Mouse (Mus musculus): ENCODE measurements at regions not wholly inside any gene's neighbourhood (a gene's known extent, or its start where the extent isn't known, plus 50 kb on each side); places are given as distances from the start of the nearest gene placed in this dataset.

DNA sequence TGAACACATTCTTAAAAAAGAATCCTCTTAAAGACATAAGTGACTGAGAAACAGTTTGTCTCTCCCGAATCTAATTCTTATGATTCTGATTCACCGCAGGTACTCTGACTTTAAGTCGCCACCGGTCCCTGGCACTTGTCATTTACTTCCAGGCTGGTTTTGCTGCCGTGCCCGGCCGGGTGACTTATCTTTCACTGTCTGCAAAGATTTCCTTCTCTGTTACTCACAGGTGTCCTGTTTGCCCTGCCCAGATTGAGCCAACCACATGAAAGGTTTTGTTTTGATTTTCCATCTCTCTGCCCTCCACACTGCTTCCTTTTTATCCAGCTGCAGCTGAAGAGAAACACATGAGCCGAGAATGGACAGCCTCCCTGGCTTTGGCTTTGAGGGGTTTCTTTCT, 50.5 kb upstream of the Ssr3 start:
- H3K9ac ChIP-seq (ENCODE audit: insufficient read depth, low read depth, low read length, poor library complexity, severe bottlenecking): no peak overlapping the region
- DNase-seq (ENCODE audit: low read depth, low spot score): no peak
- H3K9me3 ChIP-seq (ENCODE audit: control insufficient read depth, insufficient read depth, low read depth, low read length): no peaks in the 10 kb centered on the region
- H3K4me3 ChIP-seq (ENCODE audit: insufficient read depth in 1 of 2, low read depth in 1 of 2, low read length in 2 of 2, poor library complexity in 1 of 2, severe bottlenecking in 1 of 2): no peak overlapping the region
- TF ChIP-seq ZNF384 (IDR thresholded peaks at IDR 0.05; ENCODE audit: low read depth, low read length) (no peak), MAFK (IDR thresholded peaks at IDR 0.05; ENCODE audit: insufficient read depth, low read depth, low read length) (no peak), CHD2 (IDR thresholded peaks at IDR 0.05; ENCODE audit: low read depth, low read length) (no peak), ZC3H11A (IDR thresholded peaks at IDR 0.05; ENCODE audit: borderline replicate concordance, low read depth, low read length) (no peak), HCFC1 (IDR thresholded peaks at IDR 0.05; ENCODE audit: borderline replicate concordance, insufficient read depth, low read length) (no peak)
- no peak overlapping the region for H3K27ac ChIP-seq (ENCODE audit: insufficient read depth, low read depth, low read length, poor library complexity, severe bottlenecking)
- H3K36me3 ChIP-seq (ENCODE audit: control insufficient read depth, insufficient read depth, low read length, poor library complexity, severe bottlenecking): no peaks in the 10 kb centered on the region
- in situ Hi-C loops (cut with MboI; ENCODE audit: low sequenced_read_pairs in 2 of 2, unreplicated experiment in 2 of 2): no loop called here
- no peaks in the 10 kb centered on the region for H3K4me1 ChIP-seq (ENCODE audit: control insufficient read depth in 2 of 2, insufficient read depth in 2 of 2, low read length in 2 of 2, poor library complexity in 1 of 2)

DNA sequence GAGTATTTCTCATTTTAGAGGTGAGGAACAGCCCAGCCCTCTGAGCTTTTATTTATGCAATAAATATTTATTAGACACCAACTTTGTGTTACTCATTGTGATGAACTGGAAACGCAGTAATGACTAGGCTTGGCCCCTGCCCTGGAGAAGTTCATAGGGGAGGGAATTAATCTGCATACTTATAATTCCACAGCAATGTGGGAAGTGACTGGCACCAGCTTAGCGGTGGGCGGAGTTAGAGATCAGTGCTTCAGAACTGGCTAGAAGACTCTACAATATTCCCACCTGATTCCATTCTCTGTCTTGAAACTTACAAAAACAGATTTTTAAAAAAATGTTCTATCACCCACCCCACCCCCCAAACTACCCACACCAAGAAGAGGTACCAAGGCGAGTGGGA, 49.8 kb upstream of the Ssr3 start:
- no peak overlapping the region for H3K27ac ChIP-seq (ENCODE audit: insufficient read depth, low read depth, low read length, poor library complexity, severe bottlenecking)
- TF ChIP-seq CHD2 (IDR thresholded peaks at IDR 0.05; ENCODE audit: low read depth, low read length): no peak
- no peaks in the 10 kb centered on the region for H3K36me3 ChIP-seq (ENCODE audit: control insufficient read depth, insufficient read depth, low read length, poor library complexity, severe bottlenecking)
- no peak overlapping the region for H3K9ac ChIP-seq (ENCODE audit: insufficient read depth, low read depth, low read length, poor library complexity, severe bottlenecking)
- no peak overlapping the region for H3K4me3 ChIP-seq (ENCODE audit: insufficient read depth in 1 of 2, low read depth in 1 of 2, low read length in 2 of 2, poor library complexity in 1 of 2, severe bottlenecking in 1 of 2)
- H3K9me3 ChIP-seq (ENCODE audit: control insufficient read depth, insufficient read depth, low read depth, low read length): no peaks in the 10 kb centered on the region
- in situ Hi-C loops (cut with MboI; ENCODE audit: low sequenced_read_pairs in 2 of 2, unreplicated experiment in 2 of 2): no loop called here
- H3K4me1 ChIP-seq (ENCODE audit: control insufficient read depth in 2 of 2, insufficient read depth in 2 of 2, low read length in 2 of 2, poor library complexity in 1 of 2): no peaks in the 10 kb centered on the region
- no peak for DNase-seq (ENCODE audit: low read depth, low spot score)
